Mouse (Mus musculus): ENCODE results near the gene Dgki.
A peak's percentile ranks its signal among the peaks of the same experiment; 100 is the strongest.

Dgki gene

DNA sequence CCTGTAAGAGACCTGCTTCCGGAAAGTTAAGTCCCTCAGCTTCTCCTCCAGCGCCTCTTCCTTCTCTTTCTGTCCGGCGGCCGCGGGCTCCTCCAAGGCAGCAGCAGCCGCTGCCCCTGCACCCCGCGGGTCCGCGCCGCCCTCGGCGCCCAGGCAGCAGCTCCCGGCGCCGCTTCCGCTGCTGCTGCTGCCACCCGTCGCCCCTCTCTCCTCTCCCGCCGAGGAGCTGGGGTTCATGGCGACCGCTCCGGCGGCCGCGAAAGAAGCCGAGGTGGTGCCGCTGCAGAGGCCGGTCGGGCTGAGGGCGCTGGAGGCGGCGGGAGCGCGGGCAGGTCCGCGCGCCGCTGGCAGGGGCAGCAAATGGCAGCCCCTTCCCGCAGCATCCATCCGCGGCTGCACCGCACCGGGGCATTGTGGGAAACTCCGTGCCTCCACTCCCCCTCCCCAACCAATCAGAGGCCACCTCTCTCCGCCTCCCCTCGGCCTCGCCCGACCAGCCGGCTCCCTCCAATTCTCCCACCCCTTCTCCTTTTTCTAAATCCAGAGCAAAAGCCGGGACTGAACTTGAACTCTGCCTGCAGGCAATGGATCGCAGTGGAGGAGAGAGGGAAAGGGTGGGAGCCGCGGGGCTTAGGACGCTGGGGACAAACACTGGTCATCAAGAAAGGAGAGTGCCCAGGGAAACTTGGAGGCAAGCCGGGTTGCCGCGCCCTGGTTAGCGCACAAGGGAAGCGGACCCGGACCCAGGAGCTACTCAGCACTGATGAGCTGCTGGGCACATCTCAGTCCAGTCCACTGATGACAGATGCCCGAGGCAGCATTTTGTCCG lies at the start of gene Dgki:
Gene Dgki, minus strand, starts transcription at position 623 of the 829 bp plus-strand sequence.
- DNase-seq (ENCODE audit: low read depth, low spot score) = peak; percentile 59

DNA sequence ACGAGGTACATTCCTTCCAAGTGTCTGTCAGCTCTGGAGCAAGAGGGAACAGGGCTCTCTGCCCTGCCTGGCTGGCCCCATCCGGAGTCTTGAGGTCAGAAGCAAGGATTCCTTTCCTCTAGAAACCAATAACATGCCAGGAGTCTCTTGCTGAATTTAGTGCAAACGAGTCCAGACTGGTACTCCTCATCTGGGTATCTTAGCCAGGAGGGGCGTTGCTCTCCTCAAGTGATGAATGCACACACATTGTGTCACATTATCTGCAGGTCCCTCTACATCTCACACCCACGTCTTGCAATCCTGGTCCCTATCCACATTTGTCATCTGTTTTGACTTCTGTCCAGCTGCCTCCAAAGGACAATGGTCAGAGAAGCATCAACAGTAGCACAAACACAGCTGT lies 47.6 kb upstream of the Dgki start:
- DNase-seq (ENCODE audit: low read depth, low spot score) = no peak

DNA sequence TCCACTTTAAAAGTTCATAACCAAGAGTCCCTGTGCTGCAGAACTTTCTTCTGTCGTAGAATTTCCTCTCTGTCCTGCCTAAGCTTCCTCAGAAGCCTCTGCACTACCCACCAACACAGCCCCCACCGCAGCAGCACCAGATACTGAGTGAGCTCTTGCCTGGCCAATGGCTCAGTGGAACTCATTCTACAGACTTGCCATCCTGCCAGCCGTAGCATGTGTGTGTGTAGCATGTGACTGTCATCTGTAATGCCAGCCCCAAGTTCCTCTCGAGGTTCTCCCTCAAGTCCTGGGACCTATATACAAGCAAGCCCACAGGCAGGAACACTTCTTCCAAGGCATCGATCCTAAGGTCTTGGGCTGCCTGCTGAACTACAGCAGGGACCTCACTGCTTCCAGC lies 38.1 kb upstream of the Dgki start:
- DNase-seq (ENCODE audit: low read depth, low spot score) = no peak

DNA sequence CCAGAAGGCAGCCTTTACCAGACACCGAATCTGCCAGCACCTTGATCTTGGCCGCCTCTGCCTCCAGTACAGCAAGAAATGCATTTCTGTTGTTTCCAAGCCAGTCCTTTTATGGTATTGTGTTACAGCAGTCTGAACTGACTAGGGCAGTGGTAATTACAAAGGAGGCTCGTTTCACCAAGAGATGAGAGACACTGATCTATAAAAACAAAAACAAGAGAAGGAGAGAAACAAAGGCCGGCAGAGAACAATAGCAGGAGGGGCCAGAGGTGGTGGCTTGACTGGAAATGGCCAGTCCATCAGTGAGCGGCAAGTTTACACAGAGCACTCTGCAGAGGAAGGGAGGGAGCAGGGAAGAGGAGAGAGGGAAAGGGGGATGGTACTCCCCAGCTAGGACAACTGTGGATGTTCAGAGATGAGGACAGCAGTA lies 36.9 kb upstream of the Dgki start:
- DNase-seq (ENCODE audit: low read depth, low spot score) = peak; percentile 82

DNA sequence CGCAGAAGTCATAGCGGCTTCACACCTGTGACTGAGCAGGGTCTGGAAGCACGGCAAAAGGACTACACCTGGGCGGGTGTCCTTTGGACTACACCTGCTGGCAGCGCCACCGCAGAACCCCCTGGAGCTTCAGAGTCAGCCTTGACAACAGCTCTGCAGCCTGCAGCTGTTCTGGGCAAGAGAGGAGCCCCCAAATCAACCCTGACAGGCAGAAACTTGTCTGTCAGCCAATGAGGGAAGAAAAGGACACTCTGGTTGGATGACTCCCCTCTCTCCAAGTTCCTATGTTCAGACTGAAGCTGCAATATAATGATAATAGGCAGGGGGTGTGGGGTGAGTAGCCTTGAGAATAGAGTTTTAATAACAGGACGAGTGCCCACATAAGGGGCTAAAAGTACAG lies 36.4 kb upstream of the Dgki start:
- no peak for DNase-seq (ENCODE audit: low read depth, low spot score)

DNA sequence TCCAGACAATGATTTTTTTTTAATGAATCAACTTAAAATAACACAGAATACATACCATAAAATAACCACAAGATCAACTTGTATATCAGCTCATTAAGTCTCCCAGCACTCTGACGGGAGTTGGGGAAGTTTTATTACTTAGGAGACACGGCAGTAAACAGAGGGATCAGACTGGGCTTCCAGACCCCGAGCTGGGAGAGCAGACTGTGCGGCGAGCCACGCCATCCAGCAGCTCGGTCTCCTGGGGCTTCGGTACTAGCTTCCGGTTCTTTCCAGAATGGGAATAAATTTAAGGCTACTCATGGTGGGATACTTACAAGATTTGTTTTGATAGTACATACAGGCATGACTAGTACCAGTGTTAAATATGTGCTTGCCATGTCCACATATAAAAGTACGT lies 32.9 kb upstream of the Dgki start:
- DNase-seq (ENCODE audit: low read depth, low spot score) = no peak

DNA sequence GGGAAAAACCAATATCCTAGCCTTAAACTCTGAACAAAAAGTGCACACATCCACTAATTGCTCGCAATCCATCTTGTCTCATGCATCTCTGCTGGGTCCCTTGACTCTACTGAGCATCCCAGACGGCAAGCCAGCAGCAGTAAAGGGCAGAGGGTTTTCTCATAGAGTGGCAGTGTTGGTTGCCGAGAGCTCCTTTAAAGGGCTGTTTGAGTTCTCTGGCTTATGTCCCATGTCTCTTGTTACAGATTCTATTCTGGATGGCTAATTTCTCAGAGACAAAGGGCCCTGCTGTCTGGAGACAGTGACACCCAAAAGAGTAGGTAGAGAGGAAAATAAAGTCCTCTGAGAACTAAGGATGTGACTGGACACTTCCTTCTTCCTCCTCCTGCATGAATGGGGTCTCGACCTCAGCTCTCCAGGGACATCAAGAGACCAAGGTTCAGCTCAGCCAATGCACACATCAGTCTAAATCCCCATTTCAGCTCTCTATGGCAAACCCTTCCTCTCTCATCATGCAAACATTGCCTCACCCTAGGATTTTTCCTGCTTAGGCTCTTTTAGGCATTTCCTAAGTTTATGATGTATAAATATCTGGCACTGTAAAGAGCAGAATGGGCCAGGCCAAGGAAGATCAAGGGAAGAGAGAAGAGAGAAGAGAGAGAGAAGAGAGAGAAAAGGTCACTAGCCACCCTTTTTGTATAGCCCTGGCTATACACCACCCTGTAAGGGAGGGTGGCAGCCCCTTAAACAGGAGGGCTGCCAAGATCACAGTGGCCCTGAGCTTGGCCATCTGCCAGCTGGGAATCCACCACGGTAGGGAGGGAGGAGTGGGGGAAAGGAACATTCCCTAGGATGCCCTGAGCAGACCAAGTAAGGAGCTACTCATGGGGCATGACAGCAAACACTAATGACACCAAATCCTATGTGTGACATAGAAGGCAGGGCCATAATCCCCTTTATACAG lies 30.2 kb upstream of the Dgki start:
- DNase-seq (ENCODE audit: low read depth, low spot score) = no peak

DNA sequence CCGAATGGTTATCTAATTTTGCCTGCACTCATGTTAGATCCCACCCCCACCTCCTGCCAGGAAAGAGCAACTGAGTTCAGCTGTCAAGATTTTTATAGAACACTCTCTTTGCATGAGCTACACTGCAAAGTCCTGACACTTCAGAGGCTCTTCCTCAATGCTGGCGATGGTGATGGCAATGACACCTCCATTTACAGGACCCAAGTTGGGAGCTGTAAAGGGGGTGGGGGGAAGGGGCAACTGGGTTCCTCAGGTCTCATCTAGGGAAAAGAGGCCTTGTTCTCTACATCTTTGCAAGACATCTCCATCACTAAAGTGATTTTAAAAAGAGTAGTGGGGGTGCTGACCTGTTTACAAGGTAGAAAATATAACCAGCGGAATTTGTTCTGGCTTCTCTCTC lies 29.4 kb upstream of the Dgki start:
- DNase-seq (ENCODE audit: low read depth, low spot score) = no peak

DNA sequence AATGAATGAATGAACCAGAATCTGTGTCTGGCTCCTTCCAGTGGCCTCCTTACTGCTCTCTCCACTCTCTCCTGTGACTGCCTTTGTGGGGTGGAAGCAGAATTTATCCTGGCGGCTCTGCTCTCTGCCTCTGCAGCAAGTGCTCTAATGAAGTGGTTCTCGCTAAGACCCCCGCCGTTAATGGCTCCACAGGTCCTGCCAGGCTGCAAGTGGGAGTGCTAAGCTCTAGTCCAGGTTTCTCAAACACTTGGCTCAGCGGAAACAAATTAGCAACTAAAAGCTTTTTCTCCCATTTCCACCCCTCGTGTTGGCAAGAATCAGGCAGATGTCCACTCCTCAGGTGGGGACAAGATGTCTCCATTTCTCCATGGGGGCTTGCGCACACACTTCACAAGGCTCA lies 28.7 kb upstream of the Dgki start:
- no peak for DNase-seq (ENCODE audit: low read depth, low spot score)

DNA sequence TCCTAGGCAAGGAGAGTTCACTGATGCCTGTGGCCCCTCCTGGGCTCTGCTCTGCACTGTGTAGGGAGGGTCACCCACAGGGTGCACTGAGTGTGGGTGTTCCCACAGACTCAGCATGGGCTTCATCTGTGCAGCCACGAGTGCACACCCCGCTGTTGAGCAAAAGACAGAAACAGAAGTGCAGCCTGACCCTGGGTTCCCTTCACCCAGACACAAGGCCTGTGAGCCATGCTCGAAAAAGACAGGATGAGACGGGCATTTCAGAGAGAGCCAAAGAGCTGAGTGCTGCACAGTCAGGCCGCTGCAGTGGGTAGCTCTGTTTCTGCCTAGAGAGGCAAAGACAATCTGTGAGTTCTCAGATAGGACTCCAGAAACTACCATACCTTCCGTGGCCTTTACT lies 27.5 kb upstream of the Dgki start:
- DNase-seq (ENCODE audit: low read depth, low spot score) = peak; percentile 46

DNA sequence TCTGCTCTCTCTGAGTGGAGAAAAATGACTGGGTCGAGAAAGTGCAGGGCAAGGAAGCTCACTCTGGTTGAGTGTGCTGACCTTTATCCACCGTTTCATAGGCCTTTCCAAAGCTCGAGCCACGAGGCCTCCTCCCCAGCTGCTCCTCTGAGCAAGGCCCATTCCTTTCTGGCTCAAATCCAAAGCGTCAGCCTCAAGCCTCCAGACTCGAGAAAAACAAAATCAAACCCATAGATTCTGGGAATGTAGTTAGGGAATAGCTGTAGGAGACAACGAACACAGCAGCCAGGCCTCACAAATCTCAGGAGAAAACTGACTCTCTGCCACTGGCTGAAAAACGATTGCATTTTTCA lies 26.6 kb upstream of the Dgki start:
- no peak for DNase-seq (ENCODE audit: low read depth, low spot score)

DNA sequence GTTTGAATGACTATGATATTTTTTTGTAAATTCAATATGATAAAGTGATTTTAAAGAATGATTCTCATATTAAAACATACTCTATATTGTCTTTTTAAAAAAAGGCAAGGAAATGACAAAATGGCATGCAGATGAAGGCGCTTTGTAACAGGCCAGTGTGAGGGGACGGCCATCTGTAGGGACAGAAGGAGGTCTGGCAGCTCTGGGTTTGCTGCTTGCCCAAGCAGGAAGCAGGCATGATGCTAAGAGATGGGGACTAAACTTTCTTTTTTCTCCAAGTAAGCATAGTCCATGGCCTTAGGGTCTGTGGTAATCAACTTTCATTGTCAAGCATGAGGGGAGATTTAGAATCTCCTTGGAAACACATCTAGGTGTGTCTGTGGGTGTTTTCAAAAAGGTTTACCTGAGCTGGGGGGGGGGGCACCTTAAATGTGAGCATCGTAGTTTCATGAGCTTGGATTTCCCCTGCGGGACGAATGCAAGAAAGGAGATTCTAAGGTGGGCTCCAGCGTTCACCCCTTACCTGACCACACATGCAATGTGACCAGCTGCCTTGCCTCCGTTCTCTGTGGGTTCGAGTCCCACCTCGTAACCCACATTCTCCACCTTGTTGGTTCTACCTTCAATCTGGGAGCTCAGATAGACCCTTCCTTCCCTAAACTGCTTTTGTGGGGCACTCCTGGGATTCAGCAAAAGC lies 26.1 kb upstream of the Dgki start:
- no peak for DNase-seq (ENCODE audit: low read depth, low spot score)

DNA sequence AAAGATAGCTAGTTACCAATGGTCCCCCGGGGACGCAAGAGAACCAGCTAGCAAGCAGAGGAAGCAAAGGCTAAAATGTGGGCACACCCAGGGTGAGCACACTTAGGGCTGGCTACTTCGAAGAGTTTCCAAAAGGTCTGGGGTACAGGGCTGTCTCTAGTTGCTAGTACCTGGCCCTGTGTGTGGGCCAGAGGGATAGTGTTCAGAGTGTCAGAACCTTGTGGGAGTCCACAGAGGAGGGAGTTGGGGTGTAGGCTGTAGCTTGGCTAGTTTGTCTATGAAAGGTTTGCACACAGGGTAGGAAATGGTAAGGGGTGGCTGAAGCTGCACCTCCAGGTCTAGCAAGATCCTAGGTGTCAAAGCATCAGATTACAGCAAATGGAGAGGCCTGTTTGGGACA lies 25.1 kb upstream of the Dgki start:
- DNase-seq (ENCODE audit: low read depth, low spot score) = no peak

DNA sequence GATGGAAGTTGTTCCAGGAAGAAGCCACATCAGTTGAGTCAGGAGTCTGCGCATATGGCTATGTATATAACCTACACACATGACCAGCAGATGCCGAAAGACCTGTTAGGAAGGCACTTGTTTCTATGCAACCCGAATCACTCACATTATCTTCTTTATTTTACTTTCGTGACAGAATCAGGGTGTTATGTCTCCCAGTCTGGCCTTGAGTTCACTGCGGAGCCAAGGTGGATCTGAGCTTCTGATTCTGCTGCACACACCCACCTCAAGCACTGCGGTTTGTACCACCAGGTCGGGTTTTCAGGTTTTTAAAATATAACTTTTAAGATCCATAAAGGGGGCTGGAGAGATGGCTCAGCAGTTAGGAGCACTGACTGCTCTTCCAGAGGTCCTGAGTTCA lies 22.7 kb upstream of the Dgki start:
- DNase-seq (ENCODE audit: low read depth, low spot score) = no peak

DNA sequence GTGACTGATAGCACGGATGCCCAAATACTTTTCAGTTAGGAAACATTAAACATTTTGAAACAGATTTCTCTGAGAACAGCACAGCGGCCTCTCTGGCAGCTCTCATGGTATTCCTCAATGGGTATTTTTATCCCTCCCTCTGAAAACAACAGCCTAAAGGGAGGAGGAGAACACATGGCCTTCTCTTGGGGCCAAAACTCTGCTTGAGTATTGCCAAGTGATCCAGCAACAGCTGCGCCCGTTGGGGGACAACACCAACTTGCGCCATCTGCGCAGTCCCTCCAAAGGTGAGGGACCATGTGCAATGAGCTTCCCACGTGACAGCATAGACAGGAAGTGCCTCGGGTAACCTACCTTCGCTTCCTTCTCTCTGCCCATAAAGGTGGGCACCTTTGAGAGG lies 22.1 kb upstream of the Dgki start:
- DNase-seq (ENCODE audit: low read depth, low spot score) = no peak

DNA sequence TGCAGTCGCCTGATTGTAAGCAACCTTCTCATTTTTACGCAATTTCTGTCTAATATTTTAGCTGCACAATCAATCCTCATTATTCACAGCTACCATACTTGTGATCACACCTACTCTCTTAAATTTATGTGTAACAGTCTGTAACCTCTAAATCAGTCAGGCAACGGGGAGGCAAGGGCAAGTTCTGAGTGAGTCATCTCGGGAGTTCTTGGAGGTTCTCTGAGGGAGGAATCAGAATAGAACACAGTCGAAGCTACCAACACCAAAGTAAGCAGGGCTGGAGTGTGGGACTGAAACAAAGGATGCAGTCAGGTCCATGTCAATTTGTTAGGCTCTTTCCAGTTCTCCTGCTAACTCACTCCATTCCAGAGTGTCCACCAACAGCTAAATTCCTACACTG lies 17.9 kb upstream of the Dgki start:
- no peak for DNase-seq (ENCODE audit: low read depth, low spot score)

DNA sequence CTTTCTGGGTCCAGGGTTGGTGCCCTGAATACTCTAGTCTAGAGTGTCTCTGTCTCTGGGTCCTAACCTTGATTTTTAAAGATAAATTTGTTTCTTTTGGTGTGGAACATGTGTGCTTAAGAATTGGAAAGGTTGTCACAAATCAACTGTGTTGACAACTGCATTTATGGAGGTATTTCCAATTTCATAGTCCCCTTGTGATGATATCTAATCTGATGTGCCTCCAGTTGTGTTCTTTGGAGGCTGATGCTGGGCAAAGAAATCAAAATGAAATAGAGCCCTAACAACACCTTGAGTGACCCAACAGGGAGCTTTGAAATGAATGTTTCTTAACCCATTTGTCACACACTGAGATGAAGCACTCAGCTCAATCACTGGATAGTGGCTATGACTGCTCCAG lies 15.5 kb upstream of the Dgki start:
- no peak for DNase-seq (ENCODE audit: low read depth, low spot score)

DNA sequence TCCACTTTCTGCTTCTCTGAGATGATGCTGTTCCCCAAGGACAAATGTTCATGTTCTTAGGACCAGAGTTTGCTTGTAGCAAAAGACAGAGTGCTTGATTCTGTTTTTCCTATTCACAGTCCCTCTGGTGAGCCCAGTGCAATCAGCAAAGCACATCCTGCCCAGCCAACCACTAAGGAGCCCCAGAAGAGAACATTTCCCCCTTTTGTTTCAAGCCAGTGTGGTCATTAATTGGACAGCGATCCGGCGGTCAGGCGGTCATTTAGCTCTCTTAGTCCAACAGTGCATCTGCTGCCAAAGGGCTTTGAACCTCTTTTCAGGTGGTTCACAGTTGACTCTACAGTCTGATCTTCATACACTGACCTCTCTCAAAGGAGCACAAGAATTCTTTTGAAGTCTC lies 10.6 kb upstream of the Dgki start:
- DNase-seq (ENCODE audit: low read depth, low spot score) = no peak

DNA sequence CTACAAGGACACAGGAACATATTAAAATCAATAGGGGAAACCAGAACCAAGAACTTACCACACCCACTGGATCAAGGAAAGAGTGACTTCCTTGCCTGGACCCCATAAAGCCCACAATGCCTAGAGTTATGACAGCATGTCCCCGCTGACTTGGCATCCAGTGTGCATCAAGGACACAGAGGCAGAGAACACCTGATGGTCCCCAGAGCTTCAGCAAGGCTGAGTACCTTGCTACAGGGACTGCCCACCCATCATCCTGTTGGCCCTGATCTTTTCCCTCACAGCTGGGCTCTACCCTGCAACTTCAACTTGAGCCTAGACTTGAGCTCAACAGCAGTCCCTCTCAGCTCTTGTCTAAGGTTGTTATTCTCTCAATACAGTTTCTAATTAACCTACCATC lies 6.6 kb upstream of the Dgki start:
- no peak for DNase-seq (ENCODE audit: low read depth, low spot score)

DNA sequence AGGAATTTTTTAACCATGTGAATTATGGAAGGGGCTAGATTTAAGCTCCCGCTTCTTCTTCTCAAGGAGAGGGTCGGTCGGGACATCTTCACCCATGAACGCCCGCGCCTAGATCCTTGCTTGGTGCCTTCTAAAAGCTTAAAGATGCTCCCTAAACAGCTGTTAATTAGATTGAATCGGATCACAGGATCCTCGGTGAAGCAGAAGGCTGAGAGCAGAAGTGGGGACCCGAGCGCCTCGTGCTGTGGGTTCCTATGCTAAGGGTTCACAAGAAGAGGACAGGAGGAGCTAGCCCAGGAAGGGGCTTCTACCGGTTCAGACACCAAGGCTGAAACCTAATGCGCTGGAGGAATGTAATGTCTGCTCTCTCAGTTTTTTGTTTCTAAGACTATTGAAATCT lies 508 bp upstream of the Dgki start:
- DNase-seq (ENCODE audit: low read depth, low spot score) = no peak

DNA sequence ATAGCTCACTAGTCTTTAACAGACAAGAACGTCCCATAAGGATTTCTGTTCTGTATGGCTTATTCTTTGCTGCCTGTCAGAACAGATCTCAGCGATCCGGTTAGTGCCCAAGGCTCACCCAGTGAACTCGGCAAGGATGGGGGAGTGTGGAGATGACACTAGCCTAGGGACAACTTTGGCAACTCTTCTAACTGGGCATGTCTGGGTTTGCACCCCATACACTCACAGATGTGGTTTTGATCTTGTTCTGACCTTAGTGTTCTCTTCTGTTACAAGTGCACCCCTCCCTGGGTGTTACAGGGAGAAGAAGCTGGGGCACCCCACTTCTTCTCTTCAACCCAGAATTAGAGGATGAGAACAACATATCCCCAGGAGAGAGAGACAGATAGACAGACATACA lies 1.0 kb downstream of the Dgki start:
- no peak for DNase-seq (ENCODE audit: low read depth, low spot score)

DNA sequence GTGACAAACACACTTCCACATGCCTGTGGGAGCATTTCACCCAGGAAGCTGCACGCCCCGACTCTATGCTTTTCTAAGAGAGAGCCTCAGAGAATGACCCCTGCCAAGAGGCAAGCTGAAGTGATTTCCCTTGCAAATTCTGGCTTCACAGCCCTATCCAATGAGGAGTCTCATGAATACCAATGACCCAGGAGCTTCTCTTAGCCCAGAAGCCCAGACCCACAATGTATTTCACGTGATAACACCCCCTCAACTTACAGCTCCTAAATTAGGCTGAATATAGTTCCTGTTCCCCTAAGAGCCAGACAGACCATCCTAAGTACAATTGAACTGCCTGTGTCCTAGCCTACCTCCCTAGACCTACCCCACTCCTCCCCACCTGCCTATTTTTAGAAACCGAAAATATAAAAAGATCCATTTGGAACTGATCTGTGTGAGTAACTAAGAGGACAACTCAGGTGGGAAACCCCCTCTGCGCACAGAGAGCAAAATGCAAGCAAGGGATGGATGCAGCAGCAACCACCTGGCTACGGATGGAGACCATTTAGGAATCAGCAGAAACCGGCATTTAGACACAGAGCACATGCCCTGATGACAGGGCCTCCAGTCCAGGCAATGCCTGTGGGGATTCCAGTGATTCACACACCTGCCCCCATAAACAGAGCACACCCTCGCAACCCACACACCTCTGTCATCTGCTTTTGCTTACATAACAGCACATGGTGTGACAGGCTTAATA lies 2.1 kb downstream of the Dgki start:
- no peak for DNase-seq (ENCODE audit: low read depth, low spot score)

All from ES-CJ7 (cell line).